Mouse (Mus musculus) spleen, adult 2 months (tissue): ENCODE measurements at regions not wholly inside any gene's neighbourhood (a gene's known extent, or its start where the extent isn't known, plus 50 kb on each side); places are given as distances from the start of the nearest gene placed in this dataset.

Source experiments
- CTCF ChIP-seq: fragments of 200-500 bp; IDR thresholded peaks from 2 replicates; pipeline ENCODE4 v1.5.1; 2011; ENCODE audit warnings: mild to moderate bottlenecking, inconsistent platforms; ENCODE audit not compliant: insufficient read depth, insufficient read length, insufficient replicate concordance; ENCODE audit errors: extremely low read depth
- POLR2A ChIP-seq: fragments of 200-500 bp; IDR thresholded peaks from 2 replicates; pipeline ENCODE4 v1.6.1; 2011; ENCODE audit warnings: low read depth, low read length, inconsistent platforms

DNA sequence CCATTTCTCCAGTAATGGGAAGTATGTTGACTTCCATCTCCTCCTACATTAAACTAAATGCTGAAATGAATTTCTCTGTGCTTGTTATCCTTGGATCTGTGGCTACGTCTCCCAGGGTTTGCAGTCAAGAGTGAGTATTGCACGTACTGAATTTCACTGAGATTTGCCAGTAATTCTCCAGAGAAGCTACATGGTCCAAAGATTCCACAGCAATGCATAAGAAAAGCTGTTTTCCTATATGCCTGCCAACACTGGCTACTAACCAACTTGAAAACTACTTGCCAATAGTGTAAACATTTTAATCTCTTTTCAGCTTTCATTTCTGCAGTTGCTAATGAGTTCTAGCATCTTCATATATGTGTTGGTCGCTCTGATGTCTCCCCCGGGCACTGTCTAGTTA lies 164.4 kb downstream of the Cysltr2 start:
- TF ChIP-seq POLR2A (no peak), CTCF (no peak)
